Mouse (Mus musculus) limb, embryonic 12.5 days (tissue): ENCODE measurements around the gene Manf. TPM values are rescaled to one million over a fixed set of nuclear protein-coding genes. Genes with fewer than 3 reads are reported as not detected.

Experiments used
- ATAC-seq: fragments of 200-750 bp; cut with Nextera tagmentation; 2 replicates; pipeline ENCODE4 v1.8.0; 2017; ENCODE audit warnings: low read depth, moderate TSS enrichment; ENCODE audit not compliant: insufficient number of reproducible peaks, insufficient read depth, low FRiP score, low TSS enrichment
- H3K27ac ChIP-seq: fragments of 300-500 bp; sonication (generic); 2 replicates; pipeline ENCODE4 v1.5.1; 2016; ENCODE audit warnings: mild to moderate bottlenecking, moderate library complexity
- H3K27me3 ChIP-seq: fragments of 300-500 bp; sonication (generic); 2 replicates; pipeline ENCODE4 v1.6.1; 2016; ENCODE audit warnings: mild to moderate bottlenecking, moderate library complexity
- H3K36me3 ChIP-seq: fragments of 300-500 bp; sonication (generic); 2 replicates; pipeline ENCODE4 v1.6.1; 2016; ENCODE audit warnings: mild to moderate bottlenecking, moderate library complexity
- H3K4me1 ChIP-seq: fragments of 300-500 bp; sonication (generic); replicated peaks from 2 replicates; pipeline ENCODE4 v1.6.1; 2016
- H3K4me2 ChIP-seq: fragments of 300-500 bp; sonication (generic); 2 replicates; pipeline ENCODE4 v1.6.1; 2016; ENCODE audit warnings: mild to moderate bottlenecking, moderate library complexity
- H3K4me3 ChIP-seq: fragments of 300-500 bp; sonication (generic); replicated peaks from 2 replicates; pipeline ENCODE4 v1.5.1; 2016; ENCODE audit warnings: mild to moderate bottlenecking
- H3K9ac ChIP-seq: fragments of 300-500 bp; sonication (generic); replicated peaks from 2 replicates; pipeline ENCODE4 v1.6.1; 2016; ENCODE audit warnings: mild to moderate bottlenecking, moderate library complexity
- H3K9me3 ChIP-seq: fragments of 300-500 bp; sonication (generic); 2 replicates; pipeline ENCODE4 v1.6.1; 2016; ENCODE audit warnings: mild to moderate bottlenecking, moderate library complexity
- WGBS: fragments of 180-500 bp; shearing (Covaris S2); methylation state at CpG from one replicate; pipeline ENCODE4 v1.1.7; 2016; 5-methylcytosine and 5-hydroxymethylcytosine counted together
- polyA plus RNA-seq: library from polyadenylated mRNA; unstranded; fragments of >200 nt; fragmentation: Nextera tagmentation; extraction: Ambion mirVana; gene quantifications from 2 replicates; pipeline ENCODE4 v1.2.1, GENCODE M21; 2016

Gene Manf
- polyA plus RNA-seq, 1 experiment from 2014 or later = 229 TPM

DNA sequence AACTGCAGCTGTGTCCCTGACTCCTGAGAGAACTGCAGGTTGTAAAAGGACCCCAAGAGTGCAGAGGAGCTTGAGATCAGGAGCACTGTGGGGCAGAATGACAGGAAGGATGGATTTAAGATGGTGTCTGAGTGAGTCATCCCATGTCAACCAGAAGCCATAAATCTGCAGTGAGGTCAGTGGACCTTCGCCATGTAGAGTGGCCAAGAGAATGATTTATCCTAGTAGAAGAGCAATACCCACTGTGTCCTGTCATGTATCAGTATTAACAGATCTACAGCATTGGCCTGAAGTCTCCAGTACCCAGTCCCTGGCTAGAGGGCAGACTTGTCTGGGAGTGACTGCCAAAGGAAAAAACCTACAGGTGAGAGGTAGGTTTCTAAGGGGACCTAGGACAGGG is 7.1 kb upstream of the Manf start:
- no peak overlapping the region for H3K9ac ChIP-seq
- ATAC-seq = no peak
- H3K36me3 ChIP-seq = no peaks in the 10 kb centered on the region
- 72% methylated on average over 1 of the region's 1 CpGs for WGBS
- no peak overlapping the region for H3K27ac ChIP-seq
- H3K4me2 ChIP-seq = no peak overlapping the region
- H3K9me3 ChIP-seq = no peaks in the 10 kb centered on the region
- no peaks in the 10 kb centered on the region for H3K27me3 ChIP-seq
- H3K4me3 ChIP-seq = no peak overlapping the region
- H3K4me1 ChIP-seq = no peaks in the 10 kb centered on the region

DNA sequence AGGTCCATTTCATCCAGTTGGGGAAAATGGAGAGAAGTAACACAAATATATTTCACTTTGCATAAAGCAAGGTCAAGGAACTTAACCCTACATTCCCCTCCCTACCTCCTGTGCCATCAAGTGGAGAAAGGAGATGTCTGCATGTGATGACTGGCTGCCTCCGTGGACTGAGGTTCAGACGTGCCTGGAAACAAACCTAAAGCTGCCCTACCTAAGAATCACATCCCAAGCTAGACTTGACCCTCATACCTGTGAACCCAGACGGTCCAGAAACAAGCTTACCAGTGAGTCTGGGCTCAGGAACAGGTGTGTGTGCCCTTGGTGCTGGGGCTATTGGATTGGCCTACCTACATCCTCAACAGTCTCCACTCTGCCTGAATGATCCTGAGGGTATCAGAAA is 1.5 kb upstream of the Manf start:
- no peak for ATAC-seq
- Histone ChIP-seq H3K27me3 (no peaks in the 10 kb centered on the region), H3K4me1 (peaks cover 26% of the 10 kb centered on the region), H3K4me3 (0 out of 2 replicates have a peak overlapping the region, but pooled peaks have one; percentile 1), H3K9me3 (no peaks in the 10 kb centered on the region), H3K27ac (no peak overlapping the region), H3K36me3 (peaks cover 25% of the 10 kb centered on the region), H3K4me2 (peak overlapping the region; percentile 78), H3K9ac (no peak overlapping the region)
- 53% methylated on average over 3 of the region's 3 CpGs for WGBS

DNA sequence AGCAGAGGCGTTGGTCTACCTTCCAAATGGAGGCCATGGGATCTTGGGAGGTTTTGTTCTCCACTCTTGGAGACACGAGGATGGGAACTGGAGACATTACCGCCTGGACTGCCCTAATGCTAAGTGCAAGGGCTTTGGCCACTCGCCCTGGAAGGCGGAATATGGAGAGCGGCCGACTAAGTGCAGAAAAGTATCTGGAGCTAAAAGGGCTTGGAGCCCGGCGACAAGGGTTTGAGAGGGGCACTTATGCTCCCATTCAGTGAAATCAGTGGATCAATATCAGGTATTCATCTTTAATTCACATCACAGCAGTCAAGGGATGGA is 735 bp upstream of the Manf start:
- Histone ChIP-seq H3K9ac (peak overlapping the region; percentile 75), H3K36me3 (peaks cover 33% of the 10 kb centered on the region), H3K4me3 (peak overlapping the region; percentile 93), H3K9me3 (no peaks in the 10 kb centered on the region), H3K27me3 (no peaks in the 10 kb centered on the region), H3K27ac (peak overlapping the region; percentile 91), H3K4me1 (peaks cover 32% of the 10 kb centered on the region), H3K4me2 (peak overlapping the region; percentile 78)
- ATAC-seq = no peak
- WGBS = 1% methylated on average over 9 of the region's 9 CpGs

DNA sequence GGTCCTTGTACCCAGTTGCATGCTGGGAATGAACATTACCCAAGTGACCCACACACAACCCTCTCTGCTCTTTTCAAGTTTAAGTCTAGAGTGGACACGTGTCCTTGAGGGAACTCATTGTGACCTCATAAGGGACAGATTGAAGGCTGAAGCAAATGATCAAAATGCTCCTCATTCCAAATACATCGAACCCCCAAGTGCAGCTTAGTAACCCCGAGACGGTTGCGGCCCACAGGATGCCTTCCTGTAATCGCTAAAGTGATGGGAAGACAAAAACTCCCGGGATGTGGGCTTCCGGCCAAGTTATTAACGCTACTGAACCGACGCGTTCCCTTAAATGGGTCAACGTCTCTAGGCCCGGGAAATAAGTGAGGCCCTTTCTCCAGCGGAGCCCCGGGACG is 438 bp downstream of the Manf start:
- Histone ChIP-seq H3K9ac (peak overlapping the region; percentile 89), H3K27me3 (no peaks in the 10 kb centered on the region), H3K4me2 (peak overlapping the region; percentile 65), H3K4me3 (peak overlapping the region; percentile 93), H3K36me3 (peaks cover 34% of the 10 kb centered on the region), H3K4me1 (peaks cover 36% of the 10 kb centered on the region), H3K9me3 (no peaks in the 10 kb centered on the region), H3K27ac (peak overlapping the region; percentile 90)
- WGBS = 1% methylated on average over 17 of the region's 17 CpGs
- ATAC-seq = no peak

DNA sequence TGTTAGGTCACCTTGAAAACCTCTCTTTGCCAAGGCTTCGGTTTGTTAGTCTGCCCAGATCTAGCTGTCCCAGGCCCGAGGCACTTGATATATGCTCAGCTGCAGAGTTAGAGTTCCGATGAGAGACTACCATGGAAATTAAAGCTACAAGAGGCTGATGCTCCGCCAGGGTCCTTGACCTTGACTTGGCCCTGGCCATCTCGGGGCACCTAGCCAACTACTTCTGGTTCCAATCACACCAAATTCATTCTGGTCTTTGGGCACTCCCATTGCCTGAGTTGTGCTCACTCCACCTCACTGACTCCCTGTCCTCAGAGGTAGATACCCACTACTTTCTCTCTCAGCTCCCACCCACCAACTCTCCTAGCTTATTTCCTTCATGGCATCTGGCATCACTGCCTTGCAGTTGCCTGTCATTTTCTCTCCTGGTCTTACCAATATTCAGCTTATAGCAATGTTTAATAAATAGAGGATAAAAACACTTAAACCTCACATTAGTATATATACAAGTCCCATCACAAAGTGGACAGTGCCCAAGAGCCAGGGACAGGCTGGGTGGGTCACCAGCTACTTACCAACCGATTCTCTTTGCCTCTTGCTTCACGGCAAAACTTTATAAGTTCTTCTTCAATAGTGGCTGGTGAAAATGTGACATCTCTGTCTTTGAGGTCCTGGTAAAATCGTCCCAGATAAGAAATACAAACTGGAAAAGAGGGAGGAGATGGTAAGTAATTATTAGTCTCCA is 1.1 kb downstream of the Manf start:
- H3K4me3 ChIP-seq = peak overlapping the region; percentile 93
- no peak for ATAC-seq
- peaks cover 34% of the 10 kb centered on the region for H3K36me3 ChIP-seq
- no peaks in the 10 kb centered on the region for H3K9me3 ChIP-seq
- H3K4me2 ChIP-seq = peak overlapping the region; percentile 65
- no peak overlapping the region for H3K27ac ChIP-seq
- peaks cover 36% of the 10 kb centered on the region for H3K4me1 ChIP-seq
- 68% methylated on average over 8 of the region's 8 CpGs for WGBS
- H3K27me3 ChIP-seq = no peaks in the 10 kb centered on the region
- peak overlapping the region; percentile 89 for H3K9ac ChIP-seq

- WGBS = 83% methylated on average over 9 of the region's 9 CpGs
- ATAC-seq = no peak
- H3K4me2 ChIP-seq = no peak overlapping the region
- H3K9me3 ChIP-seq = no peaks in the 10 kb centered on the region
- H3K27me3 ChIP-seq = no peaks in the 10 kb centered on the region
- peaks cover 48% of the 10 kb centered on the region for H3K36me3 ChIP-seq
- peaks cover 50% of the 10 kb centered on the region for H3K4me1 ChIP-seq
- H3K4me3 ChIP-seq = no peak overlapping the region
- H3K9ac ChIP-seq = no peak overlapping the region
- no peak overlapping the region for H3K27ac ChIP-seq
Observed at GRCm38 (mm10) chr9:106889321-106889720, 2.5 kb downstream of the Manf start.

GRCm38 (mm10) chr9:106888346-106888745 is 3.4 kb downstream of the Manf start:
- H3K4me2 ChIP-seq = no peak overlapping the region
- H3K9ac ChIP-seq = no peak overlapping the region
- H3K4me1 ChIP-seq = peaks cover 55% of the 10 kb centered on the region
- H3K27ac ChIP-seq = no peak overlapping the region
- H3K9me3 ChIP-seq = no peaks in the 10 kb centered on the region
- WGBS = 96% methylated on average over 3 of the region's 3 CpGs
- peaks cover 55% of the 10 kb centered on the region for H3K36me3 ChIP-seq
- H3K27me3 ChIP-seq = no peaks in the 10 kb centered on the region
- H3K4me3 ChIP-seq = no peak overlapping the region
- ATAC-seq = no peak

GRCm38 (mm10) chr9:106886828-106887702 is 4.7 kb downstream of the Manf start, which contains the start of gene Rbm15b:
Gene Rbm15b, minus strand, starts transcription at chr9:106887428.
- peak; percentile 53 for ATAC-seq
- Histone ChIP-seq H3K9ac (peak within 1 kb of the TSS; percentile 99), H3K4me1 (peaks cover 64% of the 10 kb centered on the region), H3K4me2 (peak within 1 kb of the TSS; percentile 98), H3K36me3 (peaks cover 68% of the 10 kb centered on the region), H3K9me3 (no peaks in the 10 kb centered on the region), H3K27me3 (no peaks in the 10 kb centered on the region), H3K27ac (peak within 1 kb of the TSS; percentile 93), H3K4me3 (peak within 1 kb of the TSS; percentile 96)
- 2% methylated on average over 101 of the region's 101 CpGs for WGBS

DNA sequence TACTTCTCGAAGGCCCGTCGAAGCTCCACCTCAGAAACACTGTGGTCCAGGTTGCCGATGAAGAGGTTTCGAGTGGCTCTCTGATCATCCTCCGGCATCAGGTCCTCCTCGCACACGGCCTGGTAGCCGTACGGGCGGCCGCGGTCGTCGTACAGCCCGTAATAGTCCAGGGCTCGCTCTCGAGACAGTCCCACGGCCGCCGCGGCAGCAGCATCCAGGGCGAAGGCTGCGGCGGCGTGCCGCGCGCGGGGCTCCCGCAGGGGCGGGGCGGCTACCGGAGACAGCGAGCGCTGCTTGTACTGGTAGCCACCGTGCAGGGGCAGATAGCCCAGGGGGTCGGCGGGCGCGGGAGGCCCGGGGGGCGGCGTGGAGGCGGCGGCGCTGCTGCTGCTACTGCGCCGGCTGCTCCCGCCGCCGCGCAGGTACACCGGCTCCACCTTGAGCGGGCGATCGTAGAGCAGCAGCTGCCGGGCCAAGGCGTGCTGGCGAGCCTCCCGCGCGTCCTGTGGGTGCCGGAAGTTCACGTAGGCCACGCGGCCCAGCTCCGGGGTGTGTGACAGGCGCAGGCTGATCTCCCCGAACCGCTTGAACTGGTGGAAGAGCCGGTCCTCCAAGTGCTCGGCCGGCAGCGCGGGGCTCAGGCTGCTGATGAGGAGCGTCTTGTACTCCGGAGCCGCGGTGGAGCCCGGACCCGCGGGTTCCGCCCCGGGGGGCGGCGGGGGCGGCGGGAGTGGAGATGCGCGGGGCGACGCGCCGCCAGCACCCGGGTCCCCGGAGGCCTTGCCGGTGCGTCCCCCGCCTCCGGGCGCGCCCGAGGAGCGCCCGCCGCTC is 5.7 kb downstream of the Manf start:
- H3K4me3 ChIP-seq = peak overlapping the region; percentile 96
- WGBS = under 1% methylated on average over 82 of the region's 107 CpGs
- peak overlapping the region; percentile 98 for H3K4me2 ChIP-seq
- peaks cover 77% of the 10 kb centered on the region for H3K36me3 ChIP-seq
- peaks cover 73% of the 10 kb centered on the region for H3K4me1 ChIP-seq
- peak overlapping the region; percentile 99 for H3K9ac ChIP-seq
- H3K27ac ChIP-seq = peak overlapping the region; percentile 93
- no peaks in the 10 kb centered on the region for H3K9me3 ChIP-seq
- no peak for ATAC-seq
- no peaks in the 10 kb centered on the region for H3K27me3 ChIP-seq

DNA sequence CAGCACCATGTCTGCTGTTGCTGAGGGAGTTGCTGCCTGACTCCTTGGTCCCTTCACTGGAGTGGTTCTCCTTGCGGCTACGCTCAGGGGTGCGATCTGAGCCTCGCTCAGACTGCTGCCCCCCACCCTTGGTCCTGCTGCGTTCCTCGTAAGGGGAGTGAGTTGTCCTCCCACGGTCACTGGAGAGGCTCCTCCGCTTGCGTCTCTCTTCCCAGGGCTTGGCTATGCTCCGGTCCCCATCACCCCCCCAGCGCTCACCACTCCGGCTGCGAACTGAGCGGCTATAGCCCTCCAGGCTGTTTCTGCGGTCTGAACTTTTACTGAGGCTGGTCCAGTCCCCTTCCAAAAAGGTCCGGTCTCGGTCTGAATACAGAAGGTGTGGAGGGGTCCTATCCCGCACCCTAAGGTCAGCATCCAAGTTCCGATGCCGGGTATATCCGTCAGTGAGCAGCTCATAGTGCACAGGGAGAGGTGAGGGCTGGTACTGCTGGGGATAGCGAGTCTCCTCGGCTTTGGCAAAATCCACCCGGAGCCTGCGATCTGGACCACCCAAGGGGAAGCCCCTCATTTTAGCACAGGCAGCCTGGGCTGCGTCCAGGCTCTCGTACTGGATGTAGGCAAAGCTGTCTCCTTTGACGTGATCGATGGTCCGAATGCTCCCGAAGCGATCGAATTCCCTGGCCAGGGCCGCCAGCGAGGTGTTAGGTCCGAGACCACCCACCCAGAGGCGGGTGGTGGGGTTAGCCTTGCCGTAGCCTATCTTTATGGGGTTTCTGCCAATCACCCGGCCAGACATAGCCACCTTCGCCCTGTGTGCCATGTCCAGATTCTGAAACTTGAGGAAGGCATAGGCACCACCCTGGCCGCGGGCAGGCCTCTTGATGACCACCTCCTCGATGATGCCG is 6.5 kb downstream of the Manf start:
- H3K9ac ChIP-seq = peak overlapping the region; percentile 99
- no peaks in the 10 kb centered on the region for H3K27me3 ChIP-seq
- H3K4me3 ChIP-seq = peak overlapping the region; percentile 96
- no peaks in the 10 kb centered on the region for H3K9me3 ChIP-seq
- peak overlapping the region; percentile 98 for H3K4me2 ChIP-seq
- peak overlapping the region; percentile 93 for H3K27ac ChIP-seq
- H3K4me1 ChIP-seq = peaks cover 67% of the 10 kb centered on the region
- WGBS = 21% methylated on average over 44 of the region's 44 CpGs
- peaks cover 76% of the 10 kb centered on the region for H3K36me3 ChIP-seq
- ATAC-seq = no peak
